Mouse (Mus musculus) erythroblast, embryonic 14.5 days (primary cell): ENCODE data around the gene Jmjd8.

Experiments used
- GATA1 ChIP-seq: IDR thresholded peaks from 2 replicates; pipeline ENCODE4 v1.6.1; 2012; ENCODE audit warnings: low read length, inconsistent platforms, mixed read lengths
- TAL1 ChIP-seq: IDR thresholded peaks from 3 replicates; pipeline ENCODE4 v1.6.1; 2012; ENCODE audit warnings: low read length, inconsistent platforms, mixed read lengths

GRCm38 (mm10) chr17:25874148-25874720 is 45.6 kb downstream of the Jmjd8 start:
- TF ChIP-seq GATA1 (no peak), TAL1 (no peak)
